Mouse (Mus musculus) spleen, adult 2 months (tissue): ENCODE data around the gene Coro1b. TPM values are rescaled to one million over a fixed set of nuclear protein-coding genes. Genes with fewer than 3 reads are reported as not detected.

ENCODE experiments used
- DNase-seq, 2 experiments: peaks; one replicate each; pipeline versions ENCODE4 v3.0.0 to v3.0.0-alpha.2; 2012 to 2021; ENCODE audit warnings: low spot score in 2 of 2, low read depth in 1 of 2
- H3K27ac ChIP-seq: fragments of 200-500 bp; 2 replicates; pipeline ENCODE4 v1.5.1; 2012; ENCODE audit warnings: low read length, inconsistent platforms; ENCODE audit not compliant: insufficient read depth
- H3K27me3 ChIP-seq: fragments of 200-500 bp; 2 replicates; pipeline ENCODE4 v1.6.1; 2012; ENCODE audit warnings: mild to moderate bottlenecking, moderate library complexity, low read length, inconsistent platforms; ENCODE audit not compliant: control insufficient read depth, insufficient read depth
- H3K36me3 ChIP-seq: fragments of 200-500 bp; 2 replicates; pipeline ENCODE4 v1.6.1; 2012; ENCODE audit warnings: mild to moderate bottlenecking, low read length, inconsistent platforms; ENCODE audit not compliant: control insufficient read depth, insufficient read depth
- H3K4me1 ChIP-seq: fragments of 200-500 bp; 2 replicates; pipeline ENCODE4 v1.6.1; 2011; ENCODE audit warnings: inconsistent platforms; ENCODE audit not compliant: control insufficient read depth, insufficient read depth, insufficient read length
- H3K4me3 ChIP-seq: fragments of 200-500 bp; 2 replicates; pipeline ENCODE4 v1.5.1; 2011; ENCODE audit warnings: mild to moderate bottlenecking, inconsistent platforms; ENCODE audit not compliant: insufficient read depth, insufficient read length; ENCODE audit errors: extremely low read depth
- CTCF ChIP-seq: fragments of 200-500 bp; IDR thresholded peaks from 2 replicates; pipeline ENCODE4 v1.5.1; 2011; ENCODE audit warnings: mild to moderate bottlenecking, inconsistent platforms; ENCODE audit not compliant: insufficient read depth, insufficient read length, insufficient replicate concordance; ENCODE audit errors: extremely low read depth
- POLR2A ChIP-seq: fragments of 200-500 bp; IDR thresholded peaks from 2 replicates; pipeline ENCODE4 v1.6.1; 2011; ENCODE audit warnings: low read depth, low read length, inconsistent platforms
- WGBS: fragments of 180-500 bp; shearing (Covaris S2); methylation state at CpG from one replicate; pipeline ENCODE4 v1.1.7; 2018; 5-methylcytosine and 5-hydroxymethylcytosine counted together
- polyA plus RNA-seq: library from polyadenylated mRNA; depleted of rRNA; stranded (reverse); fragments of >200 nt; gene quantifications from 2 replicates; pipeline ENCODE4 v1.2.3, GENCODE M21; 2012

Gene Coro1b
- polyA plus RNA-seq, 1 experiment: 386 TPM

- no peaks in the 10 kb centered on the region for H3K36me3 ChIP-seq
- 90% methylated on average over 18 of the region's 18 CpGs for WGBS
- no peak overlapping the region for H3K4me3 ChIP-seq
- H3K27me3 ChIP-seq: no peaks in the 10 kb centered on the region
- H3K27ac ChIP-seq: 0 out of 2 replicates have a peak overlapping the region, but pooled peaks have one; percentile 2
- TF ChIP-seq CTCF (no peak), POLR2A (no peak)
- peaks cover 54% of the 10 kb centered on the region for H3K4me1 ChIP-seq
- DNase-seq: no peak
Observed at GRCm38 (mm10) chr19:4142416-4143173, 5.8 kb upstream of the Coro1b start.

GRCm38 (mm10) chr19:4143759-4144268 lies 4.6 kb upstream of the Coro1b start, which contains the start of gene Cabp4:
Gene Cabp4, minus strand, starts transcription at chr19:4144033.
- Histone ChIP-seq H3K27me3 (no peaks in the 10 kb centered on the region), H3K4me1 (peaks cover 48% of the 10 kb centered on the region), H3K36me3 (no peaks in the 10 kb centered on the region), H3K4me3 (no peak within 1 kb of the TSS), H3K27ac (peak within 1 kb of the TSS; percentile 77)
- WGBS: 41% methylated on average over 7 of the region's 7 CpGs
- TF ChIP-seq CTCF: no peak
- no peak for TF ChIP-seq POLR2A
- DNase-seq: no peak

- no peak for TF ChIP-seq CTCF
- no peak for TF ChIP-seq POLR2A
- WGBS: 30% methylated on average over 16 of the region's 16 CpGs
- Histone ChIP-seq H3K36me3 (no peaks in the 10 kb centered on the region), H3K4me3 (no peak overlapping the region), H3K27me3 (no peaks in the 10 kb centered on the region), H3K4me1 (peaks cover 51% of the 10 kb centered on the region), H3K27ac (peak overlapping the region; percentile 77)
- peak in 1 of 2 experiments; percentile 66 for DNase-seq
Observed at GRCm38 (mm10) chr19:4144550-4145498, 3.6 kb upstream of the Coro1b start.

- peaks cover 58% of the 10 kb centered on the region for H3K4me1 ChIP-seq
- H3K4me3 ChIP-seq: no peak overlapping the region
- H3K27ac ChIP-seq: no peak overlapping the region
- 98% methylated on average over 5 of the region's 5 CpGs for WGBS
- no peaks in the 10 kb centered on the region for H3K27me3 ChIP-seq
- peaks cover 7% of the 10 kb centered on the region; the same call in 1 of the 2 replicates for H3K36me3 ChIP-seq
- no peak for DNase-seq
- TF ChIP-seq CTCF: no peak
- no peak for TF ChIP-seq POLR2A
Observed at GRCm38 (mm10) chr19:4145936-4146335, 2.5 kb upstream of the Coro1b start.

GRCm38 (mm10) chr19:4146366-4147021 lies 1.9 kb upstream of the Coro1b start:
- H3K4me3 ChIP-seq: no peak overlapping the region
- TF ChIP-seq CTCF (no peak), POLR2A (no peak)
- WGBS: 82% methylated on average over 12 of the region's 12 CpGs

GRCm38 (mm10) chr19:4147022-4147405 lies 1.4 kb upstream of the Coro1b start:
- Histone ChIP-seq H3K4me1 (peaks cover 58% of the 10 kb centered on the region), H3K27me3 (no peaks in the 10 kb centered on the region), H3K27ac (peak overlapping the region; percentile 72), H3K36me3 (peaks cover 14% of the 10 kb centered on the region; the same call in 1 of the 2 replicates), H3K4me3 (no peak overlapping the region)
- no peak for DNase-seq
- no peak for TF ChIP-seq CTCF
- no peak for TF ChIP-seq POLR2A
- WGBS: 50% methylated on average over 3 of the region's 3 CpGs

More at GRCm38 (mm10) chr19:4146366-4147021, 1.9 kb upstream of the Coro1b start:
- no peak for DNase-seq
- Histone ChIP-seq H3K27ac (peak overlapping the region; percentile 55), H3K27me3 (no peaks in the 10 kb centered on the region), H3K36me3 (peaks cover 11% of the 10 kb centered on the region; the same call in 1 of the 2 replicates), H3K4me1 (peaks cover 58% of the 10 kb centered on the region)
